Mouse (Mus musculus) ES-Bruce4 (cell line): ENCODE results near the gene Dnajc13.

ENCODE experiments used
- CTCF ChIP-seq: IDR thresholded peaks from one replicate; pipeline ENCODE4 v1.8.1; 2011; ENCODE audit warnings: low read depth, low read length
- EP300 ChIP-seq: IDR thresholded peaks from 2 replicates; pipeline ENCODE4 v1.6.1; 2011; ENCODE audit warnings: low read depth, low read length; ENCODE audit not compliant: insufficient read depth

GRCm38 (mm10) chr9:104239076-104239475 lies 23.7 kb downstream of the Dnajc13 start:
- no peak for TF ChIP-seq EP300
- no peak for TF ChIP-seq CTCF
